Mouse (Mus musculus): ENCODE results near the gene Anks1.

Anks1 gene

DNA sequence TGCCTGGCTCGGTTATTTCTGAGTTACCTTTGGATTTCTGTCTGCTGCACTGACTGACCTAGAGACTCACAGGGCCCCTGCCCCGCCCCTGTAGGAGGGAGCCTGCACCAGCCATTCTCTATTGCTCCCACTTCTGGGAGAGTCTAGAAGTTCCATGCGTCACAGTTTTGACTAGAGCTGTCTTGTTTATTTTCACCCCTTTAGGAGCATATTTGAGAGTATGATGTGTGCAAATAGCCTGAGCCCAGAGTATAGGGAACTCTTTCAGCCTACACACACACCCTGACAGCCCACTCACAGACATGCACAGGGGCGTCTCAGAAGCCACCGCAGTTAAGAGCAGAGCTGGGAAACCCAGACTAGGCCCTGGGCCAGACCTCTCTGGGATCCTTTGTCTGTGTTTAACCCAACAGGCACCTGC lies 116.4 kb downstream of the Anks1 start:
- no peak for DNase-seq

DNA sequence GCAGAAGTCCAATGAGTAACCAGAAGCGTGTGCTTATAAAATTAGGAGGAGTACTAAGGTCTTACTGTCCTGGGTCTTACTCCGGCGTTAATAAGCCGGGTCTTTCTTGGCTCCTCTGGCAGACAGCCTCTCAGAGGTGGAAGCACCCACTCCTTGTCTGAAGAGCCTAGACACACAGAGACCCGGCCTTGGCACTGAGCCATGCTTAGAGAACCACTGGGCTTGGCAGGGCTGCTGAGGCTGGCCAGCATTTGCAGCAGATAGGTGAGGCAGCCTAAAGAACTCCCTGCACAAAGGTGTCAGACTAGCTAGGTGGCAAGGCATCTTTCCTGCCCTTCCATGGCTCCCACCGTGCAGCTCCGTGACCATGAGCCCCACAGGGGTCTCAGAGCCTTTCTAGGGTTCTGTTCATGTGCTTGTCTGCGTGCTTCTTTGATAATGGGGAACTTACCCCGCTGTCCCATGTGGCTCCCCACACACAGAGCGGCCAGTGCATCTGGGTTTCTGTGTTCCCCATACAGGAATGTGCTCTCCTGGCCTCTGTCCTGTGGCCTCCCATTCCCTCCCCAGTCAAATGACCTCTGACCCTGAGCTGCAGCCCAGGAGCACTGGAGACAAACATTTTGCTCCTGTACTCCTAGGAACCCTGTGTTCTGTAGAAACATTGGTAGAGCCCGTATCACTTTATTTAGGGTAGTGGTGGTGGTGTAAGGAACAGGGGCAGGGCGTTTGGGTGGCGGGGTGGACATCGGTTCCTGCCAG lies 117.2 kb downstream of the Anks1 start:
- no peak for DNase-seq

DNA sequence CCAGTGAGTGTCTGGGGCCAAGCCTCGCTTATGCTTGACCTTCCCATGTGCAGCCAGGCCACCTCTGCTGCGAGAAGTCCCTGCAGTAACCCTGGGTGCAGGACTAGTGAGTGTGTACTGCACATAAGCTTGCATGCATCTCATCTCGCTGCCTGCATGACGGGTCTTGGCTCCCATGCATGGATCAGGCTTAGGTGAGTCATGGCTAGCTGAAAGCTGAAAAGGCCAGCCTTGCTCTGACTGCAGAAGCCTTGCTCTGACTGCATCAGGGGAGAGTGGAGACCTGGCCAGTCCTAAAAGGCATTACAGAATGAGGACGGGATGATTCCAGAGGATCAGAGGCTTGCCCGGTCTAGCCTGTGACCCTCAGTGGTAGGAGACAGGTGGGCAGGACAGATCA lies 118.1 kb downstream of the Anks1 start:
- no peak for DNase-seq

DNA sequence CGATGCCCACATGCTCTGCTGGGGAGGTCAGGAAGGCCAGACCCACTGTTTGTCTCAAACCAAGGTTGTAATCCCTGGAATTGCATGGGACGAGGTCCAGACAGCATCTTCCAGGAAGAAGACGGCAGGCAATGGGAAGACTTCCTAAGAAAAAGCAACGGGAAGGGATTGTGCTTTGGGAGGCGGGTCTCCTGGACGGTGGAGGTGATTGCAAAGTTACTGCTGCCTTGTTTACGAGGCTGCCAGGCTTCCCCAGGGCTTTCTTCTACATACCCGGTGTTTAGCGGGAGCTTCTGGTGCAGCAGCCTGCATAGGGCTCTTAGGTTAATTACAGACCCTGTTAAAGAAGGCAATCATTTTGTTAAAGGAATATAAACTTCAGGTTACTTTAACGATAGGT lies 119.1 kb downstream of the Anks1 start:
- no peak for DNase-seq

DNA sequence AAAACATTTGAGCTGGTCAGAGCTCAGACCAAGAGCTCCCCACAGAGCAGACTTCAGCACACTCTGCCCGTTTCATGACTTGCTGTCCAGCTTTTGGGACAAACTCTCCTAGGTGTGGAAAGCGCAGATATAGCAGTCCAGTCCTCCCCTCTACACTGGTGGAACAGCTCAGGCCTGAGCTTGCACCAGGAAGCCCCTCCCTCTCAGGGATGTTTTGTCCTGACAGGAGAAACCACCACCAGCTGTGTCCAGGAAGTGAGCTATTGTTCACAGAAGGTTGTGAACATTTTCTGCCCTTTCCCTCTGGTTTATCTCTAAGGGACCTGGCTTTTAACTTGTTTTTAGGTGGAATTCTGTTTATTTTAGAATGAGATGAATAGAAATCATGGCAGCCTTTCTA lies 120.2 kb downstream of the Anks1 start:
- no peak for DNase-seq

DNA sequence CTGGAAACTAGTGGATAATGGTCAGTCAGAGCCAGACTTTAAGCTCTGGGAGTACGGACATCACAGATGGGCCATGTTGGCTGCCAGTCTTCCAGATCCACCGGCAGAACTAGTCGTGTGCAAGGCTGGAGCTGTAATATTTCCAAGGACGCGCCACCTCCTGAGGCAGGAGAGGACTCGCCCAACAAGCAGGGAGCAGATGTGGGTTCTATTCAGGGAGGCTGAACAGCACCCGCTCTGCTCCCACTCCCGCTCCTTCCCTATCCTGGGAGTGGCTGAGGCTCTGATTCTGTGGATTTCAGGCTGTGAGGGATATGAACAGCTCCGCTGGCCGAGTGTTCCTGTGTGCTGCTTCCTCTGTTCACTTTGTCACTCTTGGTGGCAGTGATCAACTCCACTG lies 121.3 kb downstream of the Anks1 start:
- DNase-seq = no peak

DNA sequence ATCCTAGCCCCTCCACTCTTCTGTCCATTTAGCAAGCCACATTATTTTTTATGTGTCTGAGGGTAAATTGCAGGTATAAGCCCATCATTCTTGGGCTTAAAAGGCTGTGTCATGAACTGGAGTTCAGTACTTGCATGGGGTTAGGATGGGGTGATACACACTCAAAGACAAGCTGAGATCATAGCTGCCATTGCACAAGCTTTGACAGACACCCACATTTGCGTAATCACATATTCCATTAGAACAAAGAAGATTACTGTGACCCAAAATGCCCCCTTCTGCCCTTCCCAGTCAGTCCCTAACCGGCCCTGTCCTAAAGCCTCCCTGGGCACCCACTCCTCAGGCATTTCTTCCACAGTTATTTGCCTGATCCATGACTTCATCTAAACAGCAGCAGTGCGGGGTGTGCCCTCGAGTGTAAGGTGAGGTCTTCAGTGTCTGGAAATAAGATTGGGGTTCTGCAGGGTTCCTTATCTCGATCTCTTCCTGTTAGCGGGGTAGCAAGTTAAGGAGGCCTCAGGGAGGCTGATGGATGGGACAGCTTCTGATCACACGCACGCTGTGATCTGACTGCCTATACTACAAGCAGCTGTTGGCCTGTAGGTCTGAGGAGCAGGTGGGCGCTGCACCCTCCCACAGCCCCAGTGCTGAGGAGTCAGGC lies 122.3 kb downstream of the Anks1 start:
- DNase-seq = no peak

DNA sequence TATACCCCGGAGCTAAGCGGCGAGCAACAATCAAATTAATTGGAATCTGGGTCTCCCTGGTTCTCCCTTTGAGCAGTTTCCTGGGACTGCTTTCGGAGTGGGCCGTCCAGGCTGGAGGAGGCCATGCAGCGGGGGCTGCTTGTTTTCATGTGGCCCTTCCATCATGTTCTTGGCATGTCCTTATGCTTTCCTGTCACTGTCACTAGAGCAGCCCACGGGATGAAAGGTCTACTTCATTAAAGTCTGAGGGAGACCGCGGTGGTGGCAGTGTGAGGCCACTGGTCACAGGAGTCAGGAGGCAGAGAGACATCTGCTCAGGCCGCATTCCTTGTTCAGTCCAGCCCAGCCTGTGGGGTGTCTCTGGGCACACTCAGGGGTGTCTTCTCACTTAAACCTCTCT lies 123.1 kb downstream of the Anks1 start:
- no peak for DNase-seq

DNA sequence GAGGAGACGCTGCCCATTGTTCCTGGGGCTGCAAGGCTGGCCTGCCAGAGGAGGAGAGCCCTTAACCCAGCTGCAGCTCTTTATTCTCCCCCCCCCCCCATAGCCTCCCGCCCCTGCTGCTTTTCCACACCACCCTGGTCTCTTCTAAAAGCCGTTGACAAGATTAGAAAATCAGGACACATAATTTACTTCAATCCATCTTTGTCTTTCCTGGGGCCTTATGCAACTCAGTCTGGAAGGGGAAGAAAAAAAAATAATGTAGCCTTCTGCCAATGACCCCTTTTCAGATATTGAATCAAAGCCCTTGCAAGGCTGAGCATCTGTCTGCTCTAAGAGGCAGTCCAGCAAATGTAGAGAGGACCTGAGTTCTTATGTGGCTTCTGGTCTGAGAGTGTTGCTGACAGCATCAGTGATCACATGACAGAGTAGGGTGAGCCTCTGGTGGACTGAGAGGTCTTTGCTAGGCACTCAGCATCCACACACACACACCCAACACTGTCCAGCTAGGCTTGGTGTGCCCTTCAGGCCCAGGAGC lies 124.0 kb downstream of the Anks1 start:
- no peak for DNase-seq

DNA sequence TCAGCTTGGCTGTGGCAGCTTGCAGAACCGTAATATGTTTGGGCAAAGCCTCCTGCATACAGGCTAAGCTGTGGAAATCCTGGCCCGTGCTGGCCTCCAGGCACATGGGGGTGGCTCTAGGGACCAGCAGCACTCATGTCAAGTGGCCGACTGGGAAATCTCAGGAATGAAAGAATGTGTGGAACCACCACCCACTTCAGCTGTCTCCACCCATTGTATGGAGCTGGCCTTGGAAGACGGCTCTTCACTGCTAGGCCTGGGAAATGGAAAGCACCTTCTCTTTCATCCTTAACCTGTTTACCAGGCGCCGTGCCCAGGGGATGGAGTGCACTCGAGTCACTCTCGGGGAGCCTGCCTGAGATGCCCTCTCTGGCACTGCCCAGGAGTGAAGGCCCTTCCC lies 125.9 kb downstream of the Anks1 start:
- no peak for DNase-seq

DNA sequence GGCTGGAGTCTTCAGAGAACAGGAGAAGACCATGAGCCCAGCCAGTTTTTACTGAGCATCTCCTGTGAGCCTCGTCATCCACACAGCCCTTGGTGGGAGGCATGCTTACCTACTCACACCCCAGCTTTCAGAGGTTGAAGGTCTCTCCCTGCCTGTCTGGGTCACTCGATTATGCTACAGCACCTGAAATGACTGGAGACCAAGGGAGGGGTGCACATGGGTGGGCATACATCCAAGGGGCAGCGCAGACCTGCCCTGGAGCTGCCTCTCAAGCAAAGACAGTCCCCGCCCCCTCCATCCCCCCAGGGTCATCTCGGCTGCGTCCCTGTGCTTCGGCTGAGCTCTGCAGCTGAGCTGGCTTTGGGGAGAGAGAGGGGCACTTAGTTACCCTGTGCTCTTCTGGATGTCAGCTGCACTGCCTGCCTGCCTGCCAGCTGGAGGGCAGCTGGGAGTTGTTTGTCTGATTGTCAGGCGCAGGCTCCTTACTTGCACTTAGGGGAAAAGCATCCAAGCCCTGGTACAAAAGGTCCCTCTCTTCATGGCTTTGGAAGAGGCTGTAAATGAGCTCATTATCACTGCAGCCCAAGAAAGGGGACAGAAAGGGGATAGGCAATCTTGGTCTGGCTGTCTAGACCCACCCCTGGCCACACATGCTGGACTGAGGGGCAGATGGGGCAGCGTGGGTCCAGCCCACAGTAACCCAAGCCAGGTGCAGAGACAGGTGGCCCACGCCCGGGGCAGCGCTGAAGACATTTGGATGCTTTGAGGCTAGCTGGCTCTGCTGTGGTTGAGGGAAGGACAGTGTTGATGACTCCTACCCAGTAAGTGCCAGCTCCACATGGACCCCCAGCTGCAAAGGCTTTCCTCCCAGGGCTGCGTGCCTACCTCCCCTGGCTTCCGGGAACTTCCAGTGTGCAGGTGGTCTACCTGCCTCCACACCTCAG lies 128.0 kb downstream of the Anks1 start:
- no peak for DNase-seq

DNA sequence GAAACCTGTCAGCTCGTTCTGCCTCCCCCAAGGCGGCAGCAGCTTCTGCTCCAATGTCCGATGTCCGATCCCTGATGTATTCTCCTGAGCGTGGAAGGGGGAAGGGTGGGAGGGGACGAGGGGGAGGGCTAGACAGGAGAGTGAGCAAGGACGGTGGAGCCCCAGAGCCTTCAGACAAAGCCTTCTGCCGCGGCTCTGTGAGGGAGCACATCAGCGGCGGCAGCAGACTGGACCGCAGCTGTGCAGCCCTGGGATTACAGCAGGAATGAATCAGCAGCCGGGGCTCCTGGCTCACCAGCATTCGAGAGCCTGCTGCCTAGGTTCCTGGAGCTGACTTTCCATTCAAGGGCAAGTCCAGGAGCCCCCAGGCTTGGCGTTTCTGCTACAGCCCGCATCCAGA lies 131.5 kb downstream of the Anks1 start:
- DNase-seq = no peak

DNA sequence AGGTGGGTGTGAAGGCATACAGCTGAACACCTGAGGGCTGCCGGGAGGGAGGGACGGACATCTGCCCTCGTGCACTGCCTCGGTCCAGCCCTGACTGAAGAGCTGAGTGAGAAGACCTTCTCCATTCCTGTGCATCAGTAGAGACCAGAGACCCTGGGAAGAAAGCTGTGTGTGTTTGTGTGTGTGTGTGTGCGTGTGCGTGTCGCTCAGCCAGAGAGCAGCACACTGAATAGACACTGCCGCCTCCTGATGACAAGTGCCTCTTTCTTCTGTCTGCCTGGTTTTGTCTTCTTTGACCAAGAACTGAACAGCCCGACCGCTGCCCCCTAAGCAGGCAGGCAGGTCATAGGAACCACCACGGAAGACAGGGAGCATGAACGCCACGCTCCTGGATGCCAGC lies 132.2 kb downstream of the Anks1 start:
- DNase-seq = no peak

DNA sequence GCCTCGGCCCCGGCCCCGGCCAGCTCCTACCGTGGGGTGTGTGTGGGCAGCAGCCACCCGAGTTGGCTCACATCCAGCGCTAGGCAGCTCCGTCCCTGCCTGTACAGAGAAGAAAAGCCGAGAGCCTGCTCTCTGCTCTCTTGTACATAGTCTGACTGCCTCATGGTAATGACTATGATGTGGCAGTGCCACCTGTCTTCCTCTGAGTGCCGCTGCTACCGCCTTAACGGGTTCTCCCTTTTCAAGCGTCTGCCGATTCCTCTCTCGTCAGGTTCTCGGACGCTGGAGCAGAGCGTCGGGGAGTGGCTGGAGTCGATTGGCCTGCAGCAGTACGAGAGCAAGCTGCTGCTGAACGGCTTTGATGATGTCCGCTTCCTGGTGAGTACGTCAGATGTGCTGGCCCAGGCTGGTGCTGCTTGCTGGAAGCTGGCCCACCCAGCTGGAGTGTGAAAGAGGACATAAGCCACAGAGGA lies 133.2 kb downstream of the Anks1 start:
- no peak for DNase-seq

DNA sequence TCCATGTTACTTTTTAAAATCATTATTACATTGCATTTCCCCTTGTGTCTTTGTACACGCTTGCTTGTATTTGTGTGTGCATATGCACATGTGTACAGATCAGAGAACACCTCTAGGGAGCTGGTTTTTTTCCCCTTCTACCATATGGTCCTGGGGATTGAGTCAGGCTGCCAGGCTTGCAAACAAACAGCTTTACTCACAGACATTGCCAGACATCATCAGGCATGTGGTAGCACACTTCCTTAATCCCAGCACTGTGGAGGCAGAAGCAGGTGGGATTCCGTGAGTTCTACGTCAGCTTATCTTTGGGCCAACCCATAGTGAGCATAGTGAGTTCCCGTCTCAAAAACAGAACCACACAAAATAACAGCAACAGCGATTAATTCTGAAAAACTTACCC lies 137.9 kb downstream of the Anks1 start:
- DNase-seq = no peak

DNA sequence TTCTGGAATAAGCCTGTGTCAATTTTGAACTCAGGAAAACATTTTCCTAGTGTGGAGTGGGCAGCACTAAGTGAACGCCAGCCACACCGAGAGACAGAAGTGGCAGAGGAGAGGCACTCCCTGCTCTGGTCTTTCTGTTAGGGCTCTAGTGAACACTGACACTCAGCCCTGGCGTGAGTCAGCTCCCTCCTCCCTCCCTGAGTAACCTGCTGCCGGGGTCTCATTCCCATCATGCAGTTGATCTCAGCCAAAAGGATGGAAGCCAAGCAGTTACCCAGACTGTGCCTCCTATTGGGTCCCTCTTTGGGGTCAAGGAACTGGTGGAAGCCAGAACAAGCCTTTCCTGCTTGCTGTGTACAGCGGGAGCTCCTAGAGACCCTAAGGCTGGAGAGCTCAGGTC lies 138.4 kb downstream of the Anks1 start:
- DNase-seq = no peak

DNA sequence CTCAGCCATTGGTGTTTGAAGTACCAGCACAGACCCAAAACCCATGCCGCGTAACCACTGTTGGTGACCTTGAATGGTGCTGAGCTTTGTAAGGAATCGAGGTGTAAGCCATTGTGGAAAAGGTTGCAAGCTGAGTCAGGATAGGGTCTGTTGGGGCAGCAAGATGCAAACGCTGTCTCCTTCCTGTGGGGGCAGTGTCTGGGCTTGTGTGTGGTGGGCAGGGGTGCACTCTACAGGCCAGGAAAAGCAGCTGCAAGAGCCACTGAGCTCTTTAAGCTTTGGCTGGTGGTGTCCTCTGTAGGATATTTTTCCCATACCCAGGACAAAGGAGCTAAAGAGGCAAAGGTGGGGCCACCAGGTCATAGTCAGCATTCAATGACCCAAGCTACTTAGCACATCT lies 139.3 kb downstream of the Anks1 start:
- peak; percentile 69 for DNase-seq

DNA sequence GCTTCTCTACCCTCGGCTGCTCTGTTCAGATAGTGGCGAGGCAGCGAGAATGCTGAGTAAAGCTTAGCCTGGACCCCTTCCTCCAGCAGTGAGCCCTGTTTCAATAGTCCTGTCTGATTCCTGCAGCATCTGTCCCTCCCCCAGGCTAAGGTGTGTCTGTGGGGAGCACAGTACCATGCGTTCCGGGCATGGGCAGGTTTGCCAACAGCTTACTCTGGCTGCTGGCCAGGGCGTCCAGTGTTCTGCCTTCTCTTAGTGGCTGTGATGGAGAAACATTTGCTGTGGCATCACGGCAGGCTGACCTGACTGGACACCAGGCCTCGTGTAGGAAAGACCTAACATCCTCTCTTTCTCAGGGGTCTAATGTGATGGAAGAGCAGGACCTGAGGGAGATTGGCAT lies 141.1 kb downstream of the Anks1 start:
- no peak for DNase-seq

DNA sequence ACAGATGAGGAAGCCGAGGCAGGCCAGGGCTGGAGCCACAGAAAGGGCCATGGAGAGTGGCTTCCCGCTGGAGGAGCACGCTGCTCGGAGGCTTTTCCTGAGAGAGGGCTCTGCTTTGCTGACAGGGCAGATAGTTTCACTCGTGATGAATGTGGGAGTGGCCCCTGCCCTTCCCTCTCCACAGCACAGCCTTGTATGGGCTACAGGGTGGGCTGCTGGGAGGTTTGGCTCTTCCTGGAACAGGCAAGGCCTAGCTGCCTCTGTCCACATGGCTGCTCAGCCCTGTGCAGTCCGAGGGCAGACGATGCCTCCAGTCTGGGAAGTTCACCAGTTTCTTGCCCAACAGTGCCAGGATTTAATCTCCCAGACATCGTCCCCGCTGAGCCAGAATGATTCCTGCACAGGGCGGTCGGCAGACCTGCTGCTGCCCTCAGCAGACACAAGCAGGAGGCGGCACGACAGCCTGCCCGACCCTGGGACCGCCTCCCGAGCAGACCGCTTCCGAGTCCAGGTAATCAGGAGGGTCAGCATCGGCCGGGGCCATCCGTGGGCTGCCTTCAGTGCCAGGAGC lies 143.3 kb downstream of the Anks1 start:
- no peak for DNase-seq

DNA sequence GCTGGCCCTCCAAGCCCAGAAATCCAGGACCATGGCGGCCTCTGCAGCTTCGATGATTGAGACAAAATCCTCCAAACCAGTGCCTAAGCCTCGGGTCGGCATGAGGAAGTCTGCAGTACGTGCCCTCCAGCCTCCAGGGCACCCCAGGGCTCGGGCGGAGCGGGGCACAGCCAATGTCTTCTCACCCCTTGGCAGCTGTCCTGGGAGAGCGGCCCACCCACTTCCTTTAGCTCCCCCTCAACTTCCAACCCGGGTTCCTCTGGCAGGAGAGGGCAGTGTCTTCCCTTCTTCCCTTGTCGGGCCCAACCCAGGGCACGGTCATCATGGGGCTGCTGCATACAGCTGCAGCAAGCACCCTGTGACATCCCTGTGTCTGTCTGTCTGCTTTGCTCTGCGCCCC lies 149.2 kb downstream of the Anks1 start:
- no peak for DNase-seq

DNA sequence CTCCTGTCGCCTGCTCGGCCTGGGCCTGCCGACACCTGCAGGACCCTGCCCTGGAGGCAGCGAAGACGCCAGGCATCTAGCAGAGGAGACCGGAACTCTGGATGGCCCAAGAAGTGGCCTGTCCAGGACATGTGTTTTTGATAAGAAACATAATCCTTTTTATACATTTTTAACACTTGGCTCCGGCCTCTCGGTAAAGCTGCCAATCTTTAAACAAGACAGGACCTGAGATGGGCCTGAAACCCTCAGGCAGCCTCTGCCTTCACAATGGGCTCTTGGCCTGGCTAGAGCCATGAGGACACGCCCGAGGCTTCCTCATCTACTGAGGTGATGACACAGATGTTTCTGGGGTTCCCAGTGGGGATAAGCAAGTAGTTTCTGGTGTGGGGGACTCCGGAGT lies 151.6 kb downstream of the Anks1 start:
- no peak for DNase-seq

DNA sequence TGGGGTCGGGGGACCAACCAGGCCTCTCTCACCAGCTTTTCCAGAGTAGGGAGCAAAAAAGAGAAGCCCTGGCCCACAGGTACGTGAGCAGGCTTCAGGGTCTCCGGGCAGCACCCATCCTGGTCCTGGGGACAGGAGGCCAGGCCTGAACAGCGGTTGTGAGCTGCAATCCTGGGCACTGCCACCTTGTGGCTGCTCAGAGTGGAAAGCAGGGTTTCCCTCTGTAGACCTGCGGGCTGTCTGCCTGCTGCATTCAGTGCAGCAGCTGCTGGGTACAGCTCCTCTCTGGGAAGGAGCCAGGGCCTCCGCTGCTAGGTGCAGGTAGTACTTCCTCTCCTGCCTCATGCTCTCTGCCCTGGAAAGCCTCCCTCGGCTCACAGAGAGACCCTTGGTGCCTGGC lies 152.4 kb downstream of the Anks1 start:
- DNase-seq = peak; percentile 56

DNA sequence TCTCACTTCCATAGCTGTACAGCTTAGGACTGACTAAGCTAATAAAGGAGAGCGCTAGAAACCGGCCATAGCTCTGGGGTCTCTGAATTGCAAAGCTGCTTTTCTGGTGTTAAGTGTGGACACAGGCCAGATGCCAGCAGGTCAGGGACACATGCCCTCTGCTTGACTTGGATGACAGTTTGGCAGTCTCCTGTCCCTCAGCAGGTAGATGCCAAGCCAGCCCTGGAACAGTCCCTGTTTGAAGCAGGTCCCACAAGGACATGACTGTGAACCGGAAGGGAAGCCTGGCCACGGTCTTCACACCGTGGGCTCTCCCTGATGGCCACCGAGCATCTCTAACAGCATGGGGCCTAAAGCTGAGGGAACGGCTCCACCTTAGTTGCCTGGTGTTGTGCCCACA lies 153.6 kb downstream of the Anks1 start:
- DNase-seq = no peak
